Mouse (Mus musculus) liver, postnatal 0 days (tissue): ENCODE data around the gene Trim43a. TPM values are rescaled to one million over a fixed set of nuclear protein-coding genes. Genes with fewer than 3 reads are reported as not detected.
A peak's percentile ranks its signal among the peaks of the same experiment; 100 is the strongest.
"Not testable (repeated sequence)": the region's sequence is repeated elsewhere in the genome, so short reads cannot be mapped to it uniquely, and the experiment has no call there.

Experiments
- ATAC-seq: fragments of 200-750 bp; cut with Nextera tagmentation; 2 replicates; pipeline ENCODE4 v1.8.0; 2017; ENCODE audit warnings: mild to moderate bottlenecking, moderate library complexity
- DNase-seq: peaks from one replicate; pipeline ENCODE4 v3.0.0-alpha.2; 2016
- H3K27ac ChIP-seq: fragments of 300-500 bp; sonication (generic); 2 replicates; pipeline ENCODE4 v1.5.1; 2014; ENCODE audit warnings: antibody characterized with exemption, moderate library complexity, mild to moderate bottlenecking, low read depth
- H3K27me3 ChIP-seq: fragments of 300-500 bp; sonication (generic); 2 replicates; pipeline ENCODE4 v1.6.1; 2014; ENCODE audit warnings: low read length, control low read depth, mixed read lengths; ENCODE audit not compliant: insufficient read depth
- H3K36me3 ChIP-seq: fragments of 300-500 bp; sonication (generic); replicated peaks from 2 replicates; pipeline ENCODE4 v1.6.1; 2014; ENCODE audit warnings: mild to moderate bottlenecking, control low read depth, low read length, moderate library complexity, mixed read lengths; ENCODE audit not compliant: insufficient read depth
- H3K4me1 ChIP-seq: fragments of 300-500 bp; sonication (generic); 2 replicates; pipeline ENCODE4 v1.6.1; 2014; ENCODE audit warnings: antibody characterized with exemption, mild to moderate bottlenecking, control low read depth; ENCODE audit not compliant: insufficient read depth
- H3K4me2 ChIP-seq: fragments of 300-500 bp; sonication (generic); 2 replicates; pipeline ENCODE4 v1.6.1; 2014; ENCODE audit warnings: low read depth, mild to moderate bottlenecking, low read length, moderate library complexity, mixed read lengths
- H3K4me3 ChIP-seq: fragments of 300-500 bp; sonication (generic); 2 replicates; pipeline ENCODE4 v1.5.1; 2014; ENCODE audit warnings: low read depth, low read length
- H3K9ac ChIP-seq: fragments of 300-500 bp; sonication (generic); replicated peaks from 2 replicates; pipeline ENCODE4 v1.6.1; 2014; ENCODE audit warnings: mild to moderate bottlenecking, moderate library complexity
- H3K9me3 ChIP-seq: fragments of 300-500 bp; sonication (generic); 2 replicates; pipeline ENCODE4 v1.6.1; 2016; ENCODE audit warnings: mild to moderate bottlenecking, control low read depth, low read length, mixed read lengths
- CTCF ChIP-seq: sonication (generic); IDR thresholded peaks from 2 replicates; pipeline ENCODE4 v1.5.1; 2016; ENCODE audit warnings: antibody characterized with exemption, low read depth
- EP300 ChIP-seq: IDR thresholded peaks from 2 replicates; pipeline ENCODE4 v1.6.1; 2016; ENCODE audit warnings: antibody characterized with exemption, low read depth, mild to moderate bottlenecking
- WGBS: fragments of 180-500 bp; shearing (Covaris S2); extraction: QIAGEN DNeasy Blood & Tissue Kit; methylation state at CpG from one replicate; pipeline ENCODE4 v1.1.7; 2014; ENCODE audit not compliant: insufficient replicate concordance; 5-methylcytosine and 5-hydroxymethylcytosine counted together
- polyA plus RNA-seq: library from polyadenylated mRNA; unstranded; fragments of >200 nt; fragmentation: Nextera tagmentation; extraction: Ambion mirVana; gene quantifications from 2 replicates; pipeline ENCODE4 v1.2.1, GENCODE M21; 2015

The Trim43a gene
- polyA plus RNA-seq, 1 experiment from 2014 or later: not detected

DNA sequence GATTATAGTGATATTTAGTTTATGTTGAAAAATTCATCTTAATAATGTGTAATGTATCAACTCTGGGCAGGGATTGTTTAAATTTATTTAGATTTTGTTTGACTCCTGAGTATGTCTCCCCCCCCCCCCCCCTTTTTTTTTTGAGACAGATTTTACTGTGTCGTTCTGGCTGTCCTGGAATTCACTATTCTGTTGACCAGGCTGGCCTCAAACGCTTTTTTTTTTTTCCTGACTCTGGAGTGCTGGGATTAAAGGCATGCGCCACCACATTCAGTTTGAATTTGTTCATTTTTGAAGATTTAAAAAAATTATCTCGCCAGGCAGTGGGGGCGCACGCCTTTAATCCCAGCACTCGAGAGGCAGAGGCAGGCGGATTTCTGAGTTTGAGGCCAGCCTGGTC, 34.0 kb upstream of the Trim43a start:
- Histone ChIP-seq H3K4me3 (no peak overlapping the region), H3K9ac (no peak overlapping the region), H3K4me1 (peaks cover 28% of the 10 kb centered on the region), H3K36me3 (no peaks in the 10 kb centered on the region), H3K9me3 (no peaks in the 10 kb centered on the region), H3K27me3 (no peaks in the 10 kb centered on the region), H3K27ac (no peak overlapping the region), H3K4me2 (no peak overlapping the region)
- ATAC-seq (no peak), DNase-seq (no peak)
- 68% methylated on average over 7 of the region's 8 CpGs for WGBS
- TF ChIP-seq EP300 (no peak), CTCF (no peak)

DNA sequence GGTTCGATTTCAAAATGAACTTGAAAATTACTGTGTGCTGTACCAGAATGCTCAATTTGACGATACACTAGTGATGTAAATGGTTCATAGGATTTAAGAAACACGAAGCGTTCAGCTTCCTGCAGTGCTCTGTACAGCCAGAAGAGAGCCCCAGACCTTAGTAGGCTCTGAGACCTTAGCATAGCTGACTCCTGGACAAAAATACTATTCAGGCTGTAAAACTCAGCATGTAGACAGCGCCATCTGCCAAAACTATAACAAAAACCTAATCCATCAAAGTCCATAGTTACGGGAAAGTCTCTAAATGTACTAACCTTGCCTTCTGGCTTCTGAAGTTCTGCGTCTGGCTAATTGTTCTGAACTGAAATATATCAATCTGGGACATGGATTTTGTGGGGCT, 33.4 kb upstream of the Trim43a start:
- Histone ChIP-seq H3K36me3 (0 out of 2 replicates have a peak, but pooled peaks cover 4% of the 10 kb centered on the region), H3K9me3 (no peaks in the 10 kb centered on the region), H3K9ac (peak overlapping the region; percentile 85), H3K4me3 (peak overlapping the region; percentile 87), H3K27ac (peak overlapping the region; percentile 64), H3K4me1 (peaks cover 28% of the 10 kb centered on the region), H3K27me3 (no peaks in the 10 kb centered on the region), H3K4me2 (peak overlapping the region; percentile 89)
- peak; percentile 49 for ATAC-seq
- WGBS: 15% methylated on average over 7 of the region's 7 CpGs
- peak; percentile 66 for TF ChIP-seq CTCF
- no peak for TF ChIP-seq EP300
- DNase-seq: peak; percentile 18

DNA sequence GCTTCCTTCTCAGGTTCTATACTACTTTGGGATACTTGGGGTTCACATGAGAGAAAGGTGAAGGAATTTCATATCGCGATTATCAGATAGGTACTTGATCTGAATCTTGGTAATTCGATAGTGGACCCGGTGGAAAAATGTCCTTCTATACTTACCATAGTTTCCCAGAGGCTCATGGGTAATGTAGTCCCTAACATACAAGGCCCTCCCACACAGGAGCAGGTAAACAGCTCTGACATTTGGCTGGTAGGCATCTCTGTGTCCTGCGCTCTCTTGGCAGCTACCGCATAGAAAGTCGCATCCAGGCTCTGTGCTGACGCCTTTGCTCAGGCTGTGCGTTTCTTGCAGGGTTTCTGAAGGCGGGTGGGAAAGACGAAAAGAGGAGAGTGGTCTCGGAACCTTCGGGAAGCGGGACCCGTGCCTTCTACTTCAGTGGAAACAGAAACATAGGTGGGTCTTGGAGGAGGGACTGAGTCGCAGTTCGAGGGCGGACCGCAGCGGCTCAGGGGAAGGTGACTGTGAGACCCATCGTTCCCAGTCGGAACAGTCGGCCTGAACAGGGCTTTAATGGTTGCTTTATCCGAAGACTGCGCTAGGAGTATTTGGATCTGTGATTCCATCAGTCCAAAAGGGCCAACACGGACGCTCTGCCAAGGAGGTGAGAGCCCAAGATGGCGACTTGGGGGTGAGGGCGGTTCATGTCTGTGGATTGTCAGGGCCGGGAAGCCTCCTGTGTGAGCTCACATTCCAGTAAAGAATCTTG, 32.7 kb upstream of the Trim43a start, which contains the start of gene Zfp949:
Gene Zfp949 (plus strand): TSS at position 170 of the 763 bp plus-strand sequence.
- Histone ChIP-seq H3K36me3 (0 out of 2 replicates have a peak, but pooled peaks cover 4% of the 10 kb centered on the region), H3K27me3 (no peaks in the 10 kb centered on the region), H3K4me3 (peak within 1 kb of the TSS; percentile 87), H3K9ac (peak within 1 kb of the TSS; percentile 85), H3K4me2 (peak within 1 kb of the TSS; percentile 89), H3K27ac (peak within 1 kb of the TSS; percentile 92), H3K9me3 (no peaks in the 10 kb centered on the region), H3K4me1 (peaks cover 28% of the 10 kb centered on the region)
- TF ChIP-seq EP300: 0 out of 2 replicates have a peak, but pooled peaks have one; percentile 17
- no peak for TF ChIP-seq CTCF
- peak; percentile 97 for ATAC-seq
- under 1% methylated on average over 30 of the region's 30 CpGs for WGBS
- peak; percentile 70 for DNase-seq

DNA sequence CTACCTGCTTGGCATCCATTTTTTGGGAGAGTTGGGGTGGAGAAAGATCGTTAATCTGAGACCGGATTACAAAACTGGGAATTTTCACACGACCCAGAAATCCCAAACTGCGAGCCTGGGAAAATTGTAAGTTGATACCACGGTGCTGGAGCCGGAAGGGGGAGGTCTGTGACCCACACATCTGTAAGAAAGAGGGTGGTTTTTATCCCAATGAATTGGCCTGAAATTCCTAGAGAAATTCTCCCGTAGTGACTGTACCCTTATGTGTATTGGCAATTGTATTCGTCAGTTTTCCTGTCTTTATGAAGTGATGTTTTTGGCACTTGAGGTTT, 32.1 kb upstream of the Trim43a start:
- Histone ChIP-seq H3K27ac (peak overlapping the region; percentile 92), H3K4me1 (peaks cover 28% of the 10 kb centered on the region), H3K4me3 (peak overlapping the region; percentile 87), H3K4me2 (peak overlapping the region; percentile 89), H3K27me3 (no peaks in the 10 kb centered on the region), H3K9me3 (no peaks in the 10 kb centered on the region), H3K36me3 (0 out of 2 replicates have a peak, but pooled peaks cover 4% of the 10 kb centered on the region), H3K9ac (peak overlapping the region; percentile 85)
- ATAC-seq: no peak
- whole genome bisulfite sequencing: 4% methylated on average over 8 of the region's 8 CpGs
- no peak for DNase-seq
- TF ChIP-seq EP300 (no peak), CTCF (no peak)

DNA sequence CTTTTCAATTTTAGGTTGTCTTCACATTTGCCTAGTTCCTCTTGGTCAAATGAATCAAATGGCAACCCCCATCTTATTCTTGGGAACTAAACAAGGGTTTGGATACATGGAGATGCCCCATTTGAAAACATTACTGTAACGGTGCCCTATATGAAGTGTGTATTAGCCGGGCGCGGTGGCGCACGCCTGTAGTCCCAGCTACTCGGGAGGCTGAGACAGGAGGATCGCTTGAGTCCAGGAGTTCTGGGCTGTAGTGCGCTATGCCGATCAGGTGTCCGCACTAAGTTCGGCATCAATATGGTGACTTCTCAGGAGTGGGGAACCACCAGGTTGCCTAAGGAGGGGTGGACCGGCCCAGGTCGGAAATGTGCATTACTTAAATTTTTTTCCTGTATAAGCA, 27.6 kb upstream of the Trim43a start:
- no peak for DNase-seq
- WGBS: 98% methylated on average over 14 of the region's 14 CpGs
- Histone ChIP-seq H3K9me3 (no peaks in the 10 kb centered on the region), H3K4me3 (no peak overlapping the region), H3K27me3 (no peaks in the 10 kb centered on the region), H3K36me3 (peaks cover 19% of the 10 kb centered on the region), H3K27ac (no peak overlapping the region), H3K4me2 (no peak overlapping the region), H3K9ac (no peak overlapping the region), H3K4me1 (peaks cover 24% of the 10 kb centered on the region)
- TF ChIP-seq EP300 (no peak), CTCF (no peak)
- no peak for ATAC-seq

DNA sequence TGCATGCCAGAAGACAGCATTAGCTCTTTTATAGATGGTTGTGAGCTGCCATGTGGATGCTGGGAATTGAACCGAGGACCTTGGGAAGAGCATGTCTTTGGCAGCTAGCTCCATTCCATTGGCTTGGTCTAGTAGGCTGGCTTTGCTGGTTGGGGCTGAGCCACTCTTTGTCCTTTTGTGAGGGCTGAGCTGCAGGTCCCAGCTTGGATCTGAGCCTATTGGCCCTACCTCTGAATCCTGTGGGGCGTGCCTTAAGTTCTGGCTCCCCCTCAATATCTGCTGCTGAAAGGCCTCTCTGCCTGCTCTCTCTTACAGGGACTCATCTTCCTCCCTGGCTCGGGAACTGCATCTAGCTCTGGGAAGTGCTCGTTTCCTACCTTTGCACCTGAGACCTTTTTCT, 22.5 kb upstream of the Trim43a start:
- Histone ChIP-seq H3K9me3 (no peaks in the 10 kb centered on the region), H3K36me3 (peaks cover 26% of the 10 kb centered on the region), H3K27me3 (no peaks in the 10 kb centered on the region), H3K4me1 (no peaks in the 10 kb centered on the region), H3K27ac (no peak overlapping the region), H3K4me3 (no peak overlapping the region), H3K4me2 (no peak overlapping the region), H3K9ac (no peak overlapping the region)
- TF ChIP-seq EP300 (no peak), CTCF (no peak)
- 85% methylated on average over 4 of the region's 4 CpGs for WGBS
- DNase-seq (no peak), ATAC-seq (no peak)

DNA sequence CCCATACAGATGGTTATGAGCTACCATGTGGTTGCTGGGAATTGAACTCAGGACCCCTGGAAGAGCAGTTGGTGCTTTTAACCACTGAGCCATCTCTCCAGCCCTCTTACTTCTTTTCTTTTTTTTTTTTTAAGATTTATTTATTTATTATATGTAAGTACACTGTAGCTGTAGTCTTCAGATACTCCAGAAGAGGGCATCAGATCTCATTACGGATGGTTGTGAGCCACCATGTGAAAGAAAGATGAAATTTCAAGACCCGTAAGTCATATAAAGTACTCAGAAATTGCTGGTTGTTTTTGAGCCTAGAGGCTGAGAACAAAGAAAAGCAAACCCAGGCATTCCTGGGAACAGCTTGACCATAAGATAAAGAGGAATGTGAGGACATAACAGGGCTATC, 19.2 kb upstream of the Trim43a start:
- WGBS: 92% methylated on average over 2 of the region's 2 CpGs

DNA sequence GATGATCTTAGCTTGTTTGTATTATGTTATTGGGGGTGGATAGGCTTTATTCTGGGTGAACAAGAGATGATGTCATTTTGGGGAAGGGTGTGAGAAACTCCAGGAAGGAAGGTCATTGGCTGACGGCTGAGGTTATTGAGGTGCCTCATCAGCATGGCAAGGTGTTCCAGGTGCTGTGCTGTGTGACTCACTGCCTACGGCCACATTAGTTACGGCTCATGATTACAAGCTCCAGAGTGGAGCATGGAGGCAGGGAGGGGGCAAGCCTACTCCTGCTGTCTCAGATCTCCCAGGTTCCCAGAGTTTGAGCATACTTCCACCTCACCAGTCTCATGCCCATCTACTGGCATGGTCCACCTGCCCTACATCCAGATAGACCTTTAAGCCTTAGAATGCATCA, 10.2 kb upstream of the Trim43a start:
- H3K36me3 ChIP-seq: peaks cover 43% of the 10 kb centered on the region
- H3K4me1 ChIP-seq, ATAC-seq, H3K27me3 ChIP-seq, H3K4me3 ChIP-seq, H3K4me2 ChIP-seq, H3K27ac ChIP-seq, DNase-seq, H3K9ac ChIP-seq: not testable (repeated sequence)
- WGBS: 94% methylated on average over 3 of the region's 3 CpGs
- peaks cover 26% of the 10 kb centered on the region for H3K9me3 ChIP-seq

More for the DNA sequence above, 19.2 kb upstream of the Trim43a start:
- not testable (repeated sequence) for H3K4me2 ChIP-seq, H3K27ac ChIP-seq, H3K9ac ChIP-seq, DNase-seq, ATAC-seq, H3K4me3 ChIP-seq, H3K27me3 ChIP-seq, H3K4me1 ChIP-seq, H3K9me3 ChIP-seq
- peaks cover 21% of the 10 kb centered on the region for H3K36me3 ChIP-seq

DNA sequence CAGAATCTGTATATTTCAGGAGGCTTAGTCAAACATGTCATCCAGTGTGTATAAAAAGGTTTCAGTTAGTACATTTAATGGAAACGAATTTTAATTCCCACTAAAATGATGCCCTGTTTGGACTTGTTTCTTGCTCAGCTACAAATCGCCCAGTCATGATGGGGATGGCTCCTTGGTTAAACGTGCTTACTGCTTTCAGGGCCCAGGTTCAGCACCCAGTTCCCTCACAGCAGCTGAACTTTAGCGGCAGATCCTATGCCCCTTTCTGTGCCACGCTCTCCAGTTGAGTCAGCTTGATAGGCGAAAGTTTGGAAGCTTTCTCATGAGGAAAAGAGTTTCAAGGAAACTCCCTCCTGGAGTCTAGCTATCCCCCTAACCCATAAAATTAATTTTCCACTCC, 13.0 kb downstream of the Trim43a start:
- H3K4me3 ChIP-seq, H3K9me3 ChIP-seq, H3K4me1 ChIP-seq, ATAC-seq, H3K27ac ChIP-seq, H3K36me3 ChIP-seq, DNase-seq, H3K9ac ChIP-seq, H3K27me3 ChIP-seq, H3K4me2 ChIP-seq: not testable (repeated sequence)
- 69% methylated on average over 4 of the region's 6 CpGs for WGBS
